Mouse (Mus musculus): ENCODE results near the gene A530032D15Rik.
"Not testable (repeated sequence)": the region's sequence is repeated elsewhere in the genome, so short reads cannot be mapped to it uniquely, and the experiment has no call there.

The A530032D15Rik gene

GRCm38 (mm10) chr1:85109753-85110152 lies at the start of gene A530032D15Rik:
Gene A530032D15Rik (minus strand): TSS chr1:85109853.
- not testable (repeated sequence) for DNase-seq (ENCODE audit: low spot score in 2 of 2)

GRCm38 (mm10) chr1:85155151-85155550 lies 45.5 kb upstream of the A530032D15Rik start:
- DNase-seq (ENCODE audit: low spot score in 2 of 2), result not testable (repeated sequence)

- not testable (repeated sequence) for DNase-seq (ENCODE audit: low spot score in 2 of 2)
Measured at GRCm38 (mm10) chr1:85133671-85134070, 24.0 kb upstream of the A530032D15Rik start.

- DNase-seq (ENCODE audit: low spot score in 2 of 2), result not testable (repeated sequence)
Measured at GRCm38 (mm10) chr1:85121841-85122240, 12.2 kb upstream of the A530032D15Rik start.

- DNase-seq (ENCODE audit: low spot score in 2 of 2), result not testable (repeated sequence)
Measured at GRCm38 (mm10) chr1:85118341-85118740, 8.7 kb upstream of the A530032D15Rik start.

- DNase-seq (ENCODE audit: low spot score in 2 of 2), result not testable (repeated sequence)
Measured at GRCm38 (mm10) chr1:85117537-85117936, 7.9 kb upstream of the A530032D15Rik start.

GRCm38 (mm10) chr1:85114666-85115402 lies 5.2 kb upstream of the A530032D15Rik start:
- peak in 1 of 2 experiments; percentile 77 for DNase-seq (ENCODE audit: low spot score in 2 of 2)

- not testable (repeated sequence) for DNase-seq (ENCODE audit: low spot score in 2 of 2)
Measured at GRCm38 (mm10) chr1:85114078-85114477, 4.4 kb upstream of the A530032D15Rik start.

GRCm38 (mm10) chr1:85112889-85113288 lies 3.2 kb upstream of the A530032D15Rik start:
- DNase-seq (ENCODE audit: low spot score in 2 of 2), result not testable (repeated sequence)

GRCm38 (mm10) chr1:85112266-85112665 lies 2.6 kb upstream of the A530032D15Rik start:
- DNase-seq (ENCODE audit: low spot score in 2 of 2), result not testable (repeated sequence)

- DNase-seq (ENCODE audit: low spot score in 2 of 2), result not testable (repeated sequence)
Measured at GRCm38 (mm10) chr1:85111572-85111971, 1.9 kb upstream of the A530032D15Rik start.

- DNase-seq (ENCODE audit: low spot score in 2 of 2), result not testable (repeated sequence)
Measured at GRCm38 (mm10) chr1:85110876-85111275, 1.2 kb upstream of the A530032D15Rik start.

GRCm38 (mm10) chr1:85106013-85106412 lies 3.6 kb downstream of the A530032D15Rik start:
- DNase-seq (ENCODE audit: low spot score in 2 of 2), result not testable (repeated sequence)

GRCm38 (mm10) chr1:85105336-85105735 lies 4.3 kb downstream of the A530032D15Rik start:
- not testable (repeated sequence) for DNase-seq (ENCODE audit: low spot score in 2 of 2)

- DNase-seq (ENCODE audit: low spot score in 2 of 2), result not testable (repeated sequence)
Measured at GRCm38 (mm10) chr1:85101754-85102153, 7.9 kb downstream of the A530032D15Rik start.

- not testable (repeated sequence) for DNase-seq (ENCODE audit: low spot score in 2 of 2)
Measured at GRCm38 (mm10) chr1:85099864-85100263, 9.8 kb downstream of the A530032D15Rik start, which contains the start of gene Gm10553. Gene Gm10553 (plus strand): TSS chr1:85100164.

GRCm38 (mm10) chr1:85099081-85099480 lies 10.6 kb downstream of the A530032D15Rik start:
- not testable (repeated sequence) for DNase-seq (ENCODE audit: low spot score in 2 of 2)

GRCm38 (mm10) chr1:85093011-85093572 lies 16.6 kb downstream of the A530032D15Rik start:
- not testable (repeated sequence) for DNase-seq (ENCODE audit: low spot score in 2 of 2)

- DNase-seq (ENCODE audit: low spot score in 2 of 2), result not testable (repeated sequence)
Measured at GRCm38 (mm10) chr1:85092169-85092568, 17.5 kb downstream of the A530032D15Rik start.

GRCm38 (mm10) chr1:85086211-85086610 lies 23.4 kb downstream of the A530032D15Rik start:
- DNase-seq (ENCODE audit: low spot score in 2 of 2), result not testable (repeated sequence)

GRCm38 (mm10) chr1:85084803-85085202 lies 24.9 kb downstream of the A530032D15Rik start:
- DNase-seq (ENCODE audit: low spot score in 2 of 2), result not testable (repeated sequence)

- not testable (repeated sequence) for DNase-seq (ENCODE audit: low spot score in 2 of 2)
Measured at GRCm38 (mm10) chr1:85073099-85073498, 36.6 kb downstream of the A530032D15Rik start.

- not testable (repeated sequence) for DNase-seq (ENCODE audit: low spot score in 2 of 2)
Measured at GRCm38 (mm10) chr1:85071690-85072089, 38.0 kb downstream of the A530032D15Rik start.
